Mouse (Mus musculus): ENCODE data around the gene Cdh19. TPM values are rescaled to one million over a fixed set of nuclear protein-coding genes. Genes with fewer than 3 reads are reported as not detected.

The Cdh19 gene
- total RNA-seq (2014; rRNA removed) = 0.24 and 0.85 TPM in 2 replicates
- polyA plus RNA-seq (2015; fragmentation: Nextera tagmentation; extraction: Ambion mirVana) = 0.38 and 0.39 TPM in 2 replicates

- H3K9me3 ChIP-seq (ENCODE audit: low read length) = no peaks in the 10 kb centered on the region
- no peak for ATAC-seq
- TF ChIP-seq CTCF (IDR thresholded peaks at IDR 0.05; ENCODE audit: low read depth) = no peak
- H3K4me3 ChIP-seq (ENCODE audit: low read depth, low read length) = no peak within 1 kb of the TSS
- 5% methylated on average over 2 of the region's 2 CpGs for WGBS
- H3K4me1 ChIP-seq (ENCODE audit: insufficient read depth) = no peaks in the 10 kb centered on the region
- H3K27ac ChIP-seq (ENCODE audit: low read depth, low read length) = no peak within 1 kb of the TSS
- no peak within 1 kb of the TSS for H3K4me2 ChIP-seq (ENCODE audit: low read depth)
- no peak within 1 kb of the TSS for H3K9ac ChIP-seq
- no peaks in the 10 kb centered on the region for H3K36me3 ChIP-seq (ENCODE audit: insufficient read depth)
- no peak for DNase-seq
- no peaks in the 10 kb centered on the region for H3K27me3 ChIP-seq (ENCODE audit: insufficient read depth, low read length)
Measured at GRCm38 (mm10) chr1:110977484-110977883, at the start of gene Cdh19. TSS of gene Cdh19 (minus strand) at chr1:110977584.

GRCm38 (mm10) chr1:111020434-111021060 lies 43.2 kb upstream of the Cdh19 start:
- H3K4me2 ChIP-seq (ENCODE audit: low read depth) = no peak overlapping the region
- 18% methylated on average over 3 of the region's 3 CpGs for WGBS
- H3K27ac ChIP-seq (ENCODE audit: low read depth, low read length) = no peak overlapping the region
- DNase-seq = no peak
- H3K4me1 ChIP-seq (ENCODE audit: insufficient read depth) = no peaks in the 10 kb centered on the region
- ATAC-seq = no peak
- TF ChIP-seq CTCF (IDR thresholded peaks at IDR 0.05; ENCODE audit: low read depth) = no peak
- H3K9ac ChIP-seq = no peak overlapping the region
- H3K27me3 ChIP-seq (ENCODE audit: insufficient read depth, low read length) = no peaks in the 10 kb centered on the region
- H3K4me3 ChIP-seq (ENCODE audit: low read depth, low read length) = no peak overlapping the region
- H3K36me3 ChIP-seq (ENCODE audit: insufficient read depth) = no peaks in the 10 kb centered on the region
- H3K9me3 ChIP-seq (ENCODE audit: low read length) = no peaks in the 10 kb centered on the region

GRCm38 (mm10) chr1:111017640-111018039 lies 40.3 kb upstream of the Cdh19 start:
- ATAC-seq = no peak
- H3K4me2 ChIP-seq (ENCODE audit: low read depth) = no peak overlapping the region
- no peaks in the 10 kb centered on the region for H3K36me3 ChIP-seq (ENCODE audit: insufficient read depth)
- H3K27ac ChIP-seq (ENCODE audit: low read depth, low read length) = no peak overlapping the region
- H3K4me3 ChIP-seq (ENCODE audit: low read depth, low read length) = no peak overlapping the region
- H3K9me3 ChIP-seq (ENCODE audit: low read length) = no peaks in the 10 kb centered on the region
- no peaks in the 10 kb centered on the region for H3K4me1 ChIP-seq (ENCODE audit: insufficient read depth)
- no peaks in the 10 kb centered on the region for H3K27me3 ChIP-seq (ENCODE audit: insufficient read depth, low read length)
- no peak for TF ChIP-seq CTCF (IDR thresholded peaks at IDR 0.05; ENCODE audit: low read depth)
- H3K9ac ChIP-seq = no peak overlapping the region
- peak; percentile 31 for DNase-seq

- no peaks in the 10 kb centered on the region for H3K9me3 ChIP-seq (ENCODE audit: low read length)
- H3K36me3 ChIP-seq (ENCODE audit: insufficient read depth) = no peaks in the 10 kb centered on the region
- no peaks in the 10 kb centered on the region for H3K4me1 ChIP-seq (ENCODE audit: insufficient read depth)
- H3K27me3 ChIP-seq (ENCODE audit: insufficient read depth, low read length) = no peaks in the 10 kb centered on the region
- no peak overlapping the region for H3K4me2 ChIP-seq (ENCODE audit: low read depth)
- no peak for TF ChIP-seq CTCF (IDR thresholded peaks at IDR 0.05; ENCODE audit: low read depth)
- DNase-seq (no peak), ATAC-seq (no peak)
- H3K27ac ChIP-seq (ENCODE audit: low read depth, low read length) = no peak overlapping the region
- H3K9ac ChIP-seq = no peak overlapping the region
- H3K4me3 ChIP-seq (ENCODE audit: low read depth, low read length) = no peak overlapping the region
Measured at GRCm38 (mm10) chr1:110989824-110990223, 12.4 kb upstream of the Cdh19 start.

GRCm38 (mm10) chr1:110969201-110969600 lies 8.2 kb downstream of the Cdh19 start:
- DNase-seq = no peak
- Histone ChIP-seq H3K4me3 (ENCODE audit: low read depth, low read length) (no peak overlapping the region), H3K36me3 (ENCODE audit: insufficient read depth) (no peaks in the 10 kb centered on the region), H3K4me1 (ENCODE audit: insufficient read depth) (no peaks in the 10 kb centered on the region), H3K27me3 (ENCODE audit: insufficient read depth, low read length) (no peaks in the 10 kb centered on the region), H3K9me3 (ENCODE audit: low read length) (no peaks in the 10 kb centered on the region), H3K9ac (no peak overlapping the region), H3K4me2 (ENCODE audit: low read depth) (no peak overlapping the region), H3K27ac (ENCODE audit: low read depth, low read length) (no peak overlapping the region)
- TF ChIP-seq CTCF (IDR thresholded peaks at IDR 0.05; ENCODE audit: low read depth) = no peak
- 89% methylated on average over 2 of the region's 2 CpGs for WGBS
- ATAC-seq = no peak

GRCm38 (mm10) chr1:110909752-110910151 lies 67.6 kb downstream of the Cdh19 start:
- WGBS = 87% methylated on average over 1 of the region's 1 CpGs
- Histone ChIP-seq H3K4me3 (ENCODE audit: low read depth, low read length) (no peak overlapping the region), H3K27me3 (ENCODE audit: insufficient read depth, low read length) (no peaks in the 10 kb centered on the region), H3K4me2 (ENCODE audit: low read depth) (no peak overlapping the region), H3K9ac (no peak overlapping the region), H3K4me1 (ENCODE audit: insufficient read depth) (no peaks in the 10 kb centered on the region), H3K27ac (ENCODE audit: low read depth, low read length) (no peak overlapping the region), H3K36me3 (ENCODE audit: insufficient read depth) (no peaks in the 10 kb centered on the region), H3K9me3 (ENCODE audit: low read length) (no peaks in the 10 kb centered on the region)
- ATAC-seq (no peak), DNase-seq (no peak)
- TF ChIP-seq CTCF (IDR thresholded peaks at IDR 0.05; ENCODE audit: low read depth) = no peak

- H3K9ac ChIP-seq = no peak overlapping the region
- no peaks in the 10 kb centered on the region for H3K36me3 ChIP-seq (ENCODE audit: insufficient read depth)
- H3K4me2 ChIP-seq (ENCODE audit: low read depth) = no peak overlapping the region
- H3K27me3 ChIP-seq (ENCODE audit: insufficient read depth, low read length) = no peaks in the 10 kb centered on the region
- no peak for ATAC-seq
- TF ChIP-seq CTCF (IDR thresholded peaks at IDR 0.05; ENCODE audit: low read depth) = no peak
- no peaks in the 10 kb centered on the region for H3K4me1 ChIP-seq (ENCODE audit: insufficient read depth)
- no peaks in the 10 kb centered on the region for H3K9me3 ChIP-seq (ENCODE audit: low read length)
- no peak for DNase-seq
- 77% methylated on average over 1 of the region's 1 CpGs for WGBS
- H3K4me3 ChIP-seq (ENCODE audit: low read depth, low read length) = no peak overlapping the region
- no peak overlapping the region for H3K27ac ChIP-seq (ENCODE audit: low read depth, low read length)
Measured at GRCm38 (mm10) chr1:110909218-110909617, 68.2 kb downstream of the Cdh19 start.
